Mouse (Mus musculus) embryonic facial prominence, embryonic 14.5 days (tissue): ENCODE measurements around the gene Klhl8. TPM values are rescaled to one million over a fixed set of nuclear protein-coding genes. Genes with fewer than 3 reads are reported as not detected.
"Not testable (repeated sequence)": the region's sequence is repeated elsewhere in the genome, so short reads cannot be mapped to it uniquely, and the experiment has no call there.

Experiments
- ATAC-seq: fragments of 200-750 bp; cut with Nextera tagmentation; 2 replicates; pipeline ENCODE4 v1.8.0; 2017; ENCODE audit warnings: low read depth, moderate number of reproducible peaks, moderate TSS enrichment
- DNase-seq: peaks from one replicate; pipeline ENCODE4 v3.0.0-alpha.2; 2015; ENCODE audit warnings: low spot score
- H3K27ac ChIP-seq: fragments of 300-500 bp; sonication (generic); replicated peaks from 2 replicates; pipeline ENCODE4 v1.5.1; 2014; ENCODE audit warnings: low read depth, mild to moderate bottlenecking, low read length, moderate library complexity
- H3K27me3 ChIP-seq: fragments of 300-500 bp; sonication (generic); replicated peaks from 2 replicates; pipeline ENCODE4 v1.6.1; 2014; ENCODE audit warnings: low read length; ENCODE audit not compliant: control insufficient read depth, insufficient read depth
- H3K36me3 ChIP-seq: fragments of 300-500 bp; sonication (generic); 2 replicates; pipeline ENCODE4 v1.6.1; 2014; ENCODE audit warnings: low read length, mixed read lengths; ENCODE audit not compliant: control insufficient read depth, insufficient read depth
- H3K4me1 ChIP-seq: fragments of 300-500 bp; sonication (generic); 2 replicates; pipeline ENCODE4 v1.6.1; 2014; ENCODE audit warnings: antibody characterized with exemption, low read length; ENCODE audit not compliant: control insufficient read depth, insufficient read depth
- H3K4me2 ChIP-seq: fragments of 300-500 bp; sonication (generic); 2 replicates; pipeline ENCODE4 v1.6.1; 2014; ENCODE audit warnings: low read depth, mild to moderate bottlenecking, low read length, moderate library complexity, mixed read lengths
- H3K4me3 ChIP-seq: fragments of 300-500 bp; sonication (generic); 2 replicates; pipeline ENCODE4 v1.5.1; 2014; ENCODE audit warnings: low read depth, mild to moderate bottlenecking, low read length
- H3K9ac ChIP-seq: fragments of 300-500 bp; sonication (generic); 2 replicates; pipeline ENCODE4 v1.6.1; 2014; ENCODE audit warnings: low read depth, mild to moderate bottlenecking, low read length, moderate library complexity, mixed read lengths
- H3K9me3 ChIP-seq: fragments of 300-500 bp; sonication (generic); 2 replicates; pipeline ENCODE4 v1.6.1; 2016; ENCODE audit warnings: low read length; ENCODE audit not compliant: control insufficient read depth
- WGBS: fragments of 180-500 bp; shearing (Covaris S2); extraction: QIAGEN DNeasy Blood & Tissue Kit; methylation state at CpG from one replicate; pipeline ENCODE4 v1.1.7; 2014; 5-methylcytosine and 5-hydroxymethylcytosine counted together
- polyA plus RNA-seq: library from polyadenylated mRNA; unstranded; fragments of >200 nt; fragmentation: Nextera tagmentation; extraction: Ambion mirVana; gene quantifications from 2 replicates; pipeline ENCODE4 v1.2.1, GENCODE M21; 2014

Gene Klhl8
- polyA plus RNA-seq, 1 experiment from 2014 or later, result 12.2 TPM

DNA sequence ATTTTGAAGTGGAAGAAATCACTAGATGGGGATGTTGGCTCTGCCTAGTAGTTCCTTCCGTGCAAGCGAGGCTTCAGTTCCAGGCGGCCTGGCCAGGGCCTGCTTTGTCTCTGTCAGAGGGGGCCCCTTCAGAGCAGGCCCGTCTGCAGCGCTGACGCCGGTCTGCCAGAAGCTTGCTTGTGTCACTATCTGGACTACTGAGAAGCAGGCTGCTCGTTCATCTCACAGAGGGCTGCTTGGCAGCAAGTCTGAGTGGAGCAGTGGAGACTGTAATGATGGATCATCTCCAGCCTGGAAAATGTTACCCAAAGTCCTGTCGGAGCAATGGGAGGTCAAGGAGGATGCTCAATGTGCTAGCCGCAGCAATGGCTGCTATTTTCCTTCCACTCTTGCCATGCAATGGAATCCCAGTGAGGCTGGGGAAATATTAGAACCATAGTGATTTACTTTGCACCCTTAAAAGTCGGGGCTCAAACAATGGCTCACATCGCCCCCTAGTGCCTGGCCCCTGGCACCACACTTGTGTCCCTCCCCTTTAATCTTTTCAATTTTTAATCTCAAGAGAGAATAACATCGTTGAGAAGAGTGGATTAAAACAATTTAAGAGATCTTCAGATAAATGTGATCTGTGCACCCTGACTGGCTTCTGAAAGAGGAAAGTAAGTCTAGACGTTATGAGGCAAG is 26.0 kb upstream of the Klhl8 start:
- Histone ChIP-seq H3K27me3 (no peaks in the 10 kb centered on the region), H3K4me2 (no peak overlapping the region), H3K36me3 (no peaks in the 10 kb centered on the region), H3K4me3 (no peak overlapping the region), H3K27ac (no peak overlapping the region), H3K9ac (no peak overlapping the region), H3K4me1 (no peaks in the 10 kb centered on the region), H3K9me3 (0 out of 2 replicates have a peak, but pooled peaks cover 5% of the 10 kb centered on the region)
- 59% methylated on average over 14 of the region's 14 CpGs for WGBS
- ATAC-seq, result 0 out of 2 replicates have a peak, but pooled peaks have one; percentile 33
- no peak for DNase-seq

- H3K4me3 ChIP-seq, DNase-seq, H3K4me1 ChIP-seq, H3K27me3 ChIP-seq, H3K9me3 ChIP-seq, H3K4me2 ChIP-seq, H3K27ac ChIP-seq, H3K36me3 ChIP-seq, H3K9ac ChIP-seq, ATAC-seq: not testable (repeated sequence)
Observed at GRCm38 (mm10) chr5:103931924-103932323, 20.9 kb upstream of the Klhl8 start.

- Histone ChIP-seq H3K27ac (no peak overlapping the region), H3K9ac (no peak overlapping the region), H3K4me1 (0 out of 2 replicates have a peak, but pooled peaks cover 10% of the 10 kb centered on the region), H3K9me3 (0 out of 2 replicates have a peak, but pooled peaks cover 5% of the 10 kb centered on the region), H3K36me3 (no peaks in the 10 kb centered on the region), H3K27me3 (no peaks in the 10 kb centered on the region), H3K4me2 (no peak overlapping the region), H3K4me3 (no peak overlapping the region)
- WGBS, result 71% methylated on average over 5 of the region's 5 CpGs
- DNase-seq, result no peak
- ATAC-seq, result no peak
Observed at GRCm38 (mm10) chr5:103930511-103930910, 19.5 kb upstream of the Klhl8 start.

DNA sequence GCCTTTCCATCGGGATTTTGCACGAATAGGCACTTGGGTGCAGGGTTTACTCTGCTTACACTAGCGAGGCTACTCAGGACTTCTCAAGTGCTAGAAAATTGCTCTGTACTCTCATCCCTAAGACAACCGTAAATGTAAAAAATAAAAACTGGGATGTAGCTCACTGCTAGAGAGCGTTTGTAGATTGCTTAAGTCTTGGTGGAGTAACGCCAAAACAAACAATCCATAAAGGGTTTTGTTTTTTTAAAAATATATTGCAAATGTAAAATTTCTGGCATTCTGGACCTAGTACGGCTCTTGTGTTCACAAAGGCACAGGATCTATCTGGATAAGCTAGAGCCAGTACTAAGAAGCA is 17.1 kb upstream of the Klhl8 start:
- Histone ChIP-seq H3K4me1 (0 out of 2 replicates have a peak, but pooled peaks cover 10% of the 10 kb centered on the region), H3K27ac (0 out of 2 replicates have a peak overlapping the region, but pooled peaks have one; percentile 42), H3K9me3 (0 out of 2 replicates have a peak, but pooled peaks cover 4% of the 10 kb centered on the region), H3K4me3 (no peak overlapping the region), H3K9ac (no peak overlapping the region), H3K27me3 (no peaks in the 10 kb centered on the region), H3K4me2 (peak overlapping the region; percentile 56), H3K36me3 (no peaks in the 10 kb centered on the region)
- no peak for DNase-seq
- WGBS, result 69% methylated on average over 7 of the region's 7 CpGs
- ATAC-seq, result no peak

- WGBS, result 24% methylated on average over 27 of the region's 27 CpGs
- Histone ChIP-seq H3K4me1 (0 out of 2 replicates have a peak, but pooled peaks cover 10% of the 10 kb centered on the region), H3K27me3 (no peaks in the 10 kb centered on the region), H3K4me3 (peak overlapping the region; percentile 26), H3K4me2 (peak overlapping the region; percentile 56), H3K36me3 (no peaks in the 10 kb centered on the region), H3K9me3 (no peaks in the 10 kb centered on the region), H3K9ac (peak overlapping the region; percentile 59), H3K27ac (peak overlapping the region; percentile 42; the same call in 1 of the 2 replicates)
- DNase-seq, result peak; percentile 91
- ATAC-seq, result peak; percentile 74
Observed at GRCm38 (mm10) chr5:103927429-103928195, 16.6 kb upstream of the Klhl8 start.

DNA sequence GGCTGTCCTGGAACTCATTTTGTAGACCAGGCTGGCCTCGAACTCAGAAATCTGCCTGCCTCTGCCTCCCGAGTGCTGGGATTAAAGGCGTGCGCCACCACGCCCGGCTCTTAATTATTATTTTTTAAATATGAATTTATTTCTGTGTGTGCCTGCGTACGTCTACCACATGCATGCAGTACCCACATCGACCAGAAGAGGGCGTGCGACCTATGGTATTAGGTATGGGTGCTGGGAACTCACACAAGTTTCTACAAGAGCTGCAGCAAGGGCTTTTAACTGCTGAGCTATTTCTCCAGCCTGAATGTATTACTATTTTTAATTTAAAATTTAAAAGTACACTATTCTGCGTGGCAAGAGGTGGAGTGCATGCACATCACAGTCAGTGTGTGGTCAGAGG is 15.3 kb upstream of the Klhl8 start:
- Histone ChIP-seq H3K4me2 (no peak overlapping the region), H3K36me3 (no peaks in the 10 kb centered on the region), H3K9me3 (no peaks in the 10 kb centered on the region), H3K27me3 (no peaks in the 10 kb centered on the region), H3K4me3 (no peak overlapping the region), H3K27ac (no peak overlapping the region), H3K9ac (no peak overlapping the region), H3K4me1 (peaks cover 12% of the 10 kb centered on the region; the same call in 1 of the 2 replicates)
- DNase-seq (no peak), ATAC-seq (no peak)
- WGBS, result 73% methylated on average over 12 of the region's 12 CpGs

DNA sequence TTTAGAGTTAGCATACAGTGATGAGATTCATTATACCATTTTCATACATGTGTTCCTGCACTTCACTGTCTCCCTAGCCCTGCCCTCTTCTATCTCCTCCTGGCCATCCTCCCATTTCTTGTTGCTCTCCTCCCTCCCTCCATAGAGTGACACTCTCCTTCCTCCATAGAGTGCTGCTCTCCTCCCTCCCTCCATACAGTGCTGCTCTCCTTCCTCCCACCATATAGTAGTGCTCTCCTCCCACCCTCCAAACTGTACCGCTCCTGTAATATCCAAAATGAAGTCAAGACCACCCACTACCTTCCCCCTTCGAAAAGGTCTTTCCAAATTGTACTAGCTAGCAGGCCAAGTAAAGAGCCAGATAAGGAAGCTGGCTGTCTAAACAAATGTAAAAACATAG is 12.7 kb upstream of the Klhl8 start:
- H3K4me2 ChIP-seq, result no peak overlapping the region
- H3K4me1 ChIP-seq, result peaks cover 12% of the 10 kb centered on the region; the same call in 1 of the 2 replicates
- no peaks in the 10 kb centered on the region for H3K9me3 ChIP-seq
- no peak for DNase-seq
- no peak overlapping the region for H3K4me3 ChIP-seq
- ATAC-seq, result no peak
- no peak overlapping the region for H3K9ac ChIP-seq
- 80% methylated on average over 2 of the region's 2 CpGs for WGBS
- no peaks in the 10 kb centered on the region for H3K27me3 ChIP-seq
- H3K27ac ChIP-seq, result no peak overlapping the region
- no peaks in the 10 kb centered on the region for H3K36me3 ChIP-seq

DNA sequence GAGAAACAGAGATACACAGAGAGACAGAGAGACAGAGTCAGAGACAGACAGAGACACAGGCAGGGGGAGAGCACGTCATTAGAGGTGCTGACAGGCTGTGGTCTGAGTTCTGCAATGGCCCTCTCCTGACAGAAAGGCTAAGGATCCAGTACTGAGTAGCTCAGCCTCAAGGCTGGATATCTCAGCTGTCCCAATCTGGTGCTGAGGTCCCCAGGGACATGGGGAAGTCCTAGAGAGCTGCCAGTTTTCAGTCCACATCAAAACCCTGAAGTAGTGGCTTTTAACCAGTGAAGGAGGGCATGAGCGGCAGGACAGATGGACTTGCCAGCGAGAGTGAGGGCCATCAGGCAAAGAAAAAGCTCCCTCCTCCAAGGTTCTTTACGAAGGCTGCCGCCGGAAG is 12.0 kb upstream of the Klhl8 start:
- ATAC-seq (no peak), DNase-seq (no peak)
- H3K27ac ChIP-seq, result no peak overlapping the region
- H3K36me3 ChIP-seq, result no peaks in the 10 kb centered on the region
- no peaks in the 10 kb centered on the region for H3K27me3 ChIP-seq
- H3K4me1 ChIP-seq, result peaks cover 6% of the 10 kb centered on the region; the same call in 1 of the 2 replicates
- H3K4me2 ChIP-seq, result no peak overlapping the region
- no peaks in the 10 kb centered on the region for H3K9me3 ChIP-seq
- H3K9ac ChIP-seq, result no peak overlapping the region
- no peak overlapping the region for H3K4me3 ChIP-seq
- WGBS, result 77% methylated on average over 6 of the region's 6 CpGs
